Mouse (Mus musculus) lung, adult 2 months (tissue): ENCODE results near the gene Shisa6. TPM values are rescaled to one million over a fixed set of nuclear protein-coding genes. Genes with fewer than 3 reads are reported as not detected.

Experiments
- DNase-seq: peaks from one replicate; pipeline ENCODE4 v3.0.0; 2022
- H3K4me1 ChIP-seq: fragments of 200-500 bp; 2 replicates; pipeline ENCODE4 v1.6.1; 2011; ENCODE audit warnings: low read length; ENCODE audit not compliant: control insufficient read depth, insufficient read depth
- H3K4me3 ChIP-seq: fragments of 200-500 bp; replicated peaks from 2 replicates; pipeline ENCODE3; 2011; ENCODE audit warnings: low read depth, mild to moderate bottlenecking, control low read depth, low read length; ENCODE audit errors: extremely low read depth
- CTCF ChIP-seq: fragments of 200-500 bp; IDR thresholded peaks from 2 replicates; pipeline ENCODE4 v1.5.1; 2011; ENCODE audit warnings: mild to moderate bottlenecking, low read length, control low read depth; ENCODE audit not compliant: insufficient read depth
- POLR2A ChIP-seq: fragments of 200-500 bp; IDR thresholded peaks from 2 replicates; pipeline ENCODE4 v1.6.1; 2011; ENCODE audit warnings: low read depth, mild to moderate bottlenecking, control low read depth, low read length, borderline replicate concordance; ENCODE audit errors: extremely low read depth
- WGBS: fragments of 180-500 bp; shearing (Covaris S2); methylation state at CpG from one replicate; pipeline ENCODE4 v1.1.7; 2018; 5-methylcytosine and 5-hydroxymethylcytosine counted together
- polyA plus RNA-seq: library from polyadenylated mRNA; depleted of rRNA; stranded (reverse); fragments of >200 nt; gene quantifications from 2 replicates; pipeline ENCODE4 v1.2.3, GENCODE M21; 2012

Gene Shisa6
- polyA plus RNA-seq, 1 experiment, result 0.17 TPM

DNA sequence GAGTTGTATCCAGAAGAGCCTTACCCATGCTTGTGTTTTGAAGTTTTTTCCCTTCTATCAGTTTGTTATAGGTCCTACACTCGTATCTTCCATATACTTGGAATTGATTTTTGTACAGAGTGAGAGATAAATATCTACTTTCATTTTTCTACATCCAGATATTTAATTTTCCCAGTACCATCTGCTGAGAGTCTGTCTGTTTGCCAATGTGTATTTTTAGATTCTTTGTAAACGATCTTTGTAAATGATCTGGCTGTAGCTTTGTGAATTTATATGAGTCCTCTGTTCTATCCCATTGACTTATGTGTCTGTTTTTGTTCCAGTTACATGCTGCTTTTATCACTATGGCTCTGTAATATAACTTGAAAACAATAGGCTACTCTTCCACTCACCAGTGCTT, 348.0 kb downstream of the Shisa6 start:
- TF ChIP-seq CTCF, result no peak
- no peak for TF ChIP-seq POLR2A
- H3K4me1 ChIP-seq, result no peaks in the 10 kb centered on the region
- DNase-seq, result no peak
- no peak overlapping the region for H3K4me3 ChIP-seq
- WGBS, result 30% methylated on average over 2 of the region's 2 CpGs

DNA sequence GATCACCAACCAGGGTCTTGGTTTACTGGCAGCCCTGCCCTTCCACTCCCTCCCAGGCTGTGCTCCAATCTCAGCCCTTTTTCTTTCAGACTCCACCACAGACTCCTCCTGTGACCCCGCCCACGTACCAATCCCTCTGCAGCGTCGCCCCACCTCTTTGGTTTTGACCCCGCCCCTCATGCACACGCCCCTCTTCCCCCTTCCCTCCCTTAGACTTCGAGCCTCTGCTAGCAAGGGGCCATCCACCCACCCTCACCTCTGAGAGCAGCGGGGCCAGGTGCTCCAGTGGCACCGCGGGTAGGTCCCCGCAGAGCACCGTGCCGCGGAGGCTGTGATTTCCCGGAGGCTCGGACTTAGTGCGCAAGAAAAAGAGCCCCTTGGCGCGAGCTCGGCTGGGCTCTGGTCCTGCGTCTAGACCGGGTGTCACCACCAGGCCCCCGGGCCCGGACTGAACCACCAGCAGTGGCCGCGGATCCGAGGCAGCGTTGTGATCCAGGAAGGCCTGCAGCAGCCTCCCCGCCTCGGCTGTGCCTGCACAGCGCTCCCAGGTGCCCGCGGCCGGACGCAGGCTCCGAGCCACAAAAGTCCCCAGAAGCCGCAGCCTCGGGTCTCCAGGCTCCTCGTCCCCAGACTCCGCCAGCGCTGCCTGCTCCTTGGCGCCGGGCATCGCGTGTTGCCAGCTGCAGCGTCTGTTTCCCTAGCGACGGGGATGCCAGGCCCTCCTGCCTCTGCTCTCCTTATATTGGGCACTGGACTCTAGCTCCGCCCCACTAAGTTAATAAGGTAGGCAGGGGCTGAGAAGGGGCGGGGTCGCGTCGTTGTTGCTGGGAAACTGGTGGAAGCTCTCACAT, 357.7 kb downstream of the Shisa6 start, which contains the start of gene Dnah9:
Gene Dnah9, minus strand, starts transcription at position 751 of the 851 bp plus-strand sequence.
- Histone ChIP-seq H3K4me3 (peak within 1 kb of the TSS; percentile 42), H3K4me1 (no peaks in the 10 kb centered on the region)
- DNase-seq, result peak; percentile 50
- TF ChIP-seq CTCF (no peak), POLR2A (peak; percentile 36; the same call in 1 of the 2 replicates)
- WGBS, result 1% methylated on average over 53 of the region's 53 CpGs

DNA sequence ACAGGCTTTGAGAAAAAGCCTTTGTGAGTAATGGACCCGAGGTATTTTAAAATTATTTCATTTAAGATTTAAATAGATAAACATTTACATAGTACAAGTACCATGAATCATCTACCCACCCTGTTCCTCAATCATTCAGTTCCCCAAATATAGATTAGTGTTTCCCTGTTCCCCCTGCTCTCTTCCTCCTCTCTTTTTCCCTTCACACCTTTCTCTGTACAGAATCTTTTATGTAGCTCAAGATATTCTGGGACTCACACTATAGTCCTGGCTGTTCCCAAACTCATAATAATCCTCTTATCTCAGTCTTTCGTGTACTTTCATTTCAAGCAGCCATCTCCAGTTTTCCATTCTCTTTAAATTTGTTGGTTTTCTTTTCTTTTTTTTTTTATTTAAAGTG, 361.7 kb downstream of the Shisa6 start:
- 68% methylated on average over 2 of the region's 2 CpGs for WGBS
- no peak for TF ChIP-seq POLR2A
- no peak for TF ChIP-seq CTCF
- no peak overlapping the region for H3K4me3 ChIP-seq

More for the DNA sequence above, 361.7 kb downstream of the Shisa6 start:
- no peak for DNase-seq
- H3K4me1 ChIP-seq, result no peaks in the 10 kb centered on the region
